Mouse (Mus musculus): ENCODE data around the gene Sept1. TPM values are rescaled to one million over a fixed set of nuclear protein-coding genes. Genes with fewer than 3 reads are reported as not detected.

Gene Sept1
- 488 TPM for polyA plus RNA-seq (2017; shearing (Covaris generic))

DNA sequence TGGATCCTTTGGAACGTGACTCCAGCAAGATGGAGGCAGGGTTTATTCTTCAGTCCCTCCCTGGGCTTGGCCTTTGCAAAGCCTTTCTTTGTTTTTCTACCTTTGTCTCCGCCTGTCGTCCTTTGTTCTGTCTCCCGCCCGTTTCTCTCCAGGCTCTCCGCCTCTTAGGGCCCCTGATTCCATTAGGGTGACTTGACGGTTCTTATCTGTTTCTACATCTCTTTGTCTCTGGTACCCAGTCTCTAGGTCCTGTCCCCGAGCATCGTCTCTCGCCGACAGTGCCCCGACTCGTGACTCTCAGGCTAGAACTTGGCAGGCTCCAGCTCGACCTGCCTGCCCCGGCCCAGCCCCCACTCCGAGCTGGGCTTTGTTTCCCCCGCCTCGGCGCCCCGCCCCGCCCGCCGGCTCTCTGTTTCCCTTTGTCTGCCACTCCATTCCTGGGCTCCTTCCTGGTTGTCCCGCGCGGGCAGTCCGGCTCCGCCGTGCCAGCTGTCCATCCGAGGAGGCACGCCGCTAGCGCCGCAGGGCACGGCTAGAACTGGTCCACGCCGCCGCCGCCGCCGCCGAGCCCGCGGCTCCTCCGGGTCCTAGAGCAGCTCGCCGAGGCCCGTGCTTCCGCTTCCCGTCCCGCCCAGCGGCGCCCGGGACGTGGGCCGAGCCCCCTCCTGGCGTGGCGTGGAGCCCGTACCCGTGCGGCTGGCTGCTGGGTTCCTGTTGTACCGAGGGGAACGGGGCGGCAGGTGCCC lies at the start of gene Sept1, which contains the start of gene Zfp553:
Sept1 (minus strand) TSS at position 509 of the 746 bp plus-strand sequence.
Zfp553 (plus strand) TSS at position 440 of the 746 bp plus-strand sequence.

DNA sequence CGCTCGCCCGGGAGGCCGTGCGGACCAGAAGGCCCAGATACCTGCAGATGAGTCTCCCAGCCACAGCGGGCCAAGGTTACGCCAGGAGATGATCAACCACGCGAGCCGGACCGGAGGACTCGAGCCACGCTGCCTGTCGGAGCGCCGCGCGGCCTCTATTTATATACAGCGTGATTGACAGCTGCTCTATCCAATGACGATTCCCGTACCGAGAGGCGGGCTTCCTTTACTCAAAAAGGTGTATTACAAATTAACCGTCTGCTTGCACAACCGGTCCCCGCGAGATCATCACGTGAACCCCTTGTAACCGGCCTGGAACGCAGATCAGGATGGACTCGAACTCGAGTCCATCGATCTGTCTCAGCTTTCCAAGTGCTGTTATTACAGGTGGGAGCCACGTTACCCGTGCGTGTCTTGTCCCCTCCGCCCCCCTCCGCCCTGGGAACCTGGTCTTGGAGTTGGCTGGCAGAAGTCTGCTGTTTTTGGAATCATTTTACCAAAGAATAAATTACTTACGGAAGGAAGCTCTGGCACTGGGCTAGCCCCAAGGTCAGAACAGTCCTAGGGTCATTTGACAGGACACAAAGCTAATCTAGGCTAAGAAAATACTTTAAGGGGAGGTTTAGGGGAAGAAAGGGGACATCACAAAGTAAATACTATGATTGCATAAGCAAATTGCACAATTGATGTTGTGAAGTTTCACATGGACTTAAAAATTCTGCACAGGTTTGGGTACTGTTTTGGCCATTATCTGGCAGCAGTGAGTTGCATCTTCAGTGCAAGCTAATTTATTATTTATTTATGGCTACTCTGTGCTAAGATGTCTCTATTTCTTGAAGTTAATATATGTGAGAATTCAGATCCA lies 41.2 kb upstream of the Sept1 start, which contains the start of gene Sephs2:
Sephs2 (minus strand) TSS at position 131 of the 865 bp plus-strand sequence.

DNA sequence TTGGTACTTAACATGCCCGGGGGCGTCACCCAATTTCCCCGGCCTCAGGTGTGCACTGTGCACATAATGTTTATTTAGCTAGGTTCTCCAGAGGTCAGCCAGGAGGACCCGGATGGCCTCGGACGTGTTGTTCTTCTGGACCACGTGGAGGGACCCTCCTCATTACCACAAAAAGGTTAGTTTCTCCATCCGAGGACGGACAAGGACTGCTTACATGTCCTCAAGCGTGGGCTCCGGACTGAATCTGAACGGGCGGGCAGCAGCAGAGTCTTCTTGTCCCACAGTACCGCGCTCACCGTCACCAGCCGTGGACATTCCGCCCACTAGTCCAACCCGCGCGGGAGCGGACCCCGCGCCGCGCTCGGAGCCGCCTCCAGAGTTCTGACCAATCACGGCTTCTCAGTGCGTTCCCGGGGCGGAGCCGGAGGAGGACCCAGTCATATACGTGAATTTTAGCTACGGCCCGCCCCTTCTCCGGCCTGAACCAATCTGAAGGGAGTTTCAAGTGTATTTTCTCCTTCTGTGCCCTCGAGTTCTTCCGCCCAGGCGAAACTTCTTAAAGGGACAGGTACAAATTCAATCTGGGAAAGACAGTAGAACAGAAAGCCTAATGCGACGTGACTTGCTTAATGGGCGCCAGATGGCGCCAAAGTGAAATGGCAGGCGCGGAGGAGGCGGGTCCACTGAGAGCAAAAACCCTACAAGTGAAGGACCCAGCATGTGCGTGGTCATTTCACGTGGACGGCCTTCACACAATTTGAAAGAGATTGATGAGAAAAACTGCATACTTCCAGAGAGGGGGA lies 27.6 kb upstream of the Sept1 start, which contains the start of gene Dctpp1:
Dctpp1 (minus strand) TSS at position 401 of the 803 bp plus-strand sequence.

DNA sequence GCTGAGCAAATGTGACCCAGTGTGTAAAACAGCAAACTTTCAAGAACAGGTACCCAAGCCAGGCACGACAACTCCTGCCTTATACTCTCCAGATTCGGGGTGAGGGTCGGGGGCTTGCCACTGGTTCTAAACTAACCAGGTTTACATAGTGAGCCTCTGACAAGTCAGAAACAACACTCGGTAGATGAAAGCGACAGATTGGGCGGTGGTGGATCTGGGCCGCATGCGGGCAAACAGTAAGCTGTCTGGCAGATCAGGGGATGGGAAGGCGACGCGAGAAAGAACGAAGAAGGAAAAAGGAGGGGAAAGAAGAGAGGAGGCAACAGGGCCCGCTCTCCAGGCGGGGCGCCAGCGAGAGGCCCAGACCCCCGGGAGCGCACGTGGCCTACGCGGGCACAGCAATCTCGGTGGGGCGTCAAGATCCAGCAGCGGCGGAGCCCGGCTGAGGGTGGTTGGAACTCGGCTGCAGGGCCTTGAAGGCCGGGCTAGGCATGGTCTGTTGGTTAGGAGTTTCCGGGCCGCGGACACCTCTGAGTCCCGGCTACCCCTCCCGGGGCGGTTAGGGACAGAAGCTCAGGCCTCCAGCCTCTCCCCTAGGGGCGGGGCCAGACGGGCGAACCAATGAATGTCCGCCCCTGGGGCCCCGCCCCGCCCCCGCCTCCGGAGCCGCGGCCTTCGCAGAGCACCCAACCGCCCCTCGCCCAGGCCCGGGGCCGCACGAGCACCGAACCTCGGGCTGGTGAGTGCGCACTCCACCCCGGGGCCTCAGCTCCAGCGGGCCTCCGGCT lies 11.1 kb upstream of the Sept1 start, which contains the start of gene Zfp771:
Zfp771 (plus strand) TSS at position 405 of the 788 bp plus-strand sequence.

DNA sequence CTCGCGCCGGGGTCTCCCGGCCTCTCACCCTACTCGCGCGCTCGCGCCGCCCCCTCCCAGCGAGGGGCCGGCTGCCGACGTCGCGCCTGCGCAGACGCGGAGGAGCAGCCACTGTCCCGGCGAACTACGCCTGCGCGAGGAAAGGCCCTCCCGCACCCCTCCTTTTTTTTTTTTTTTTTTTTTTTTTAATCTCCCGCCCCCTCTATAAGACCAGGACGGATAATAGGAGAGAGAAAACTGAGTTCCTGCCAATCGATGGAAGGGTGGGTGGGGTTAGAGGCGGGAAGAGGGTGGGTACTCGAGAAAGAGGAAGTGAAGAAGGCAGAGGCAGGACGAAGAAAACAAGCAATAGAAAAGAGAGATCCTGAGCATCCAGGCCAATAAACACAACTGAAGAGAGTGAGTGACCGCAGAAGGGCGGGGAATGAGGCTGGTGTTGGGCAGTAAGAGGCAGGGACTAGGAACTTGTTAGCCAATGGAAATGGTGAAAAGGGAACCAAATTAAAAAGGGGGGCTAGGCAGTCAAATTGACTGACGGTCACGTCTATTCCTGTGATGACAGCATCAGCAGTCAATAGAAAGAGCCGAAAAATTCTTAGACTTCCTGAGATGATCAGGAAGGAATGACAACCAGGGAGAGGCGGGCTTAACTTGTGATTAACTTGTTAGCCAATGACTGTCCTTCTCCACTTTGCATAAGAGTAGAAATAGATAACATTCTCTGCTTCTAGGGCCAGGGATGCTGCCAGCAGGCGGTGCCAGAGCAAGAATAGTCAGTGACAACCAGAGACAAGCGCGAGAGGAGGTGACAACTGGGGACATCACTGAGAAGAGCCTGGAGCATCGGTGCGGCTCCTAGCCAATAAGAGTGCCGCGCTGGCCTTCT lies 24.1 kb downstream of the Sept1 start, which contains the start of gene Mylpf:
Mylpf (plus strand) TSS at position 338 of the 886 bp plus-strand sequence.

DNA sequence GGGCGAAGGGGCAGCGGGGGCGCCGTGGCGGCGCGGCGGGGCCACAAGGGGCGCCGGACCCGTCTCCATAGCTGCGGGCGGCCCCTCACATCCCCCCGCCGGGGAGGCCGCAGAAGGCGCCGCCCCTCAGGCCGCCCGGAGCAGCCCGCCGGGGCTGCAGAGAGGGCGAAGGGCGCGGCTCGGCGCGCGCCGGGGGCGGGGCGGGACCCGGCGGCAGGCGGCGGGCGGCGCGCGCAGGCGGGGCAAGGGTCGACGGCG lies 24.7 kb downstream of the Sept1 start, which contains the start of gene Tbc1d10b:
Tbc1d10b (minus strand) TSS at position 174 of the 258 bp plus-strand sequence.

DNA sequence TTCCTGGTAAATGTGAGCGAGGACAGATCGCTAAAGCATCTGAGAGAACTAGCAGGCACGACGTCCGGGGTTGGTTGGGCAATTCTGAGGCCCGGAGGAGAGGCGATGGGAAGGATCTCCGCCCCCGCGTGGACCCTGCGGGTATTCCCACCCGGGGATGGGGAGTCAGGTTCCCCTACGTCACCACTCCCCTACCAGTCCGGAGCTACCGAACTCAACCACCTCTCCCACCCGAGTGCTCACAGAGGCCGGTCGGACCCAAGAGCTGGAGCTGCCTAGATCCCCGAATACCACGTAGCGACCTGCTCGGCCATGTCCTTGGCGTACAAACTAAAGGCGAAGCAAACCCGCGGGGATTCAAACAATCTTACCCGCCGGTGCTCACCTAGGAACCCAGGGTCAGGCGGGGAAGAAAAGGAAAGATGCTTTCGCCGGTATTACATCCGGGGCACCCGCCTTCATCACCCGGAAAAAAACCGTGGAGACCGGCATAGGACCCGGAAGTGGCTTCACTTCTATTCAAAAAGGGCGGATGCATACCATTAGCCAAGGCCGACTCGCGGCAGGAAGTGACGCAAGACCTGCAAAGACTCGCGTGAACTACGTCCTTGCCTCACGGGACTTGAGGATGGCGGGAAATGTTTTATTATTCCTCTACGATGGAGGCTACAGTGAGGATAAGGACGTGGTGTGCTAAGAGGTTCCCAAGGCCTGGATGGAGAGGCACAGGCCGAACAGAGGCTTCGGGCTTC lies 37.2 kb downstream of the Sept1 start, which contains the start of gene Cd2bp2:
Cd2bp2 (minus strand) TSS at position 507 of the 752 bp plus-strand sequence.

Other genes with a start within 250 kb of the Sept1 start
- gene Mvp, start 218.5 kb downstream of the Sept1 start, polyA plus RNA-seq (2017; shearing (Covaris generic)): 59.1 TPM
- 0.97 TPM for gene Pagr1b, start 216.6 kb downstream of the Sept1 start, polyA plus RNA-seq (2017; shearing (Covaris generic))
- gene Pagr1a, start 215.8 kb downstream of the Sept1 start, polyA plus RNA-seq (2017; shearing (Covaris generic)): 149 TPM
- 32.7 TPM for gene Gm42742, start 212.0 kb downstream of the Sept1 start, polyA plus RNA-seq (2017; shearing (Covaris generic))
- 14.6 TPM for gene Prrt2, start 211.9 kb downstream of the Sept1 start, polyA plus RNA-seq (2017; shearing (Covaris generic))
- gene Maz, start 206.1 kb downstream of the Sept1 start, polyA plus RNA-seq (2017; shearing (Covaris generic)): 24.7 TPM
- gene Kif22, start 190.7 kb downstream of the Sept1 start, polyA plus RNA-seq (2017; shearing (Covaris generic)): 18.7 TPM
- not detected for gene Zg16, start 145.8 kb downstream of the Sept1 start, polyA plus RNA-seq (2017; shearing (Covaris generic))
- 389 TPM for gene AI467606, start 141.8 kb downstream of the Sept1 start, polyA plus RNA-seq (2017; shearing (Covaris generic))
- gene Qprt, start 110.9 kb downstream of the Sept1 start, polyA plus RNA-seq (2017; shearing (Covaris generic)): 19.1 TPM
- 101 TPM for gene Spn, start 95.3 kb downstream of the Sept1 start, polyA plus RNA-seq (2017; shearing (Covaris generic))
- 80.9 TPM for gene Cd2bp2, start 37.1 kb downstream of the Sept1 start, polyA plus RNA-seq (2017; shearing (Covaris generic))
- gene Tbc1d10b, start 24.7 kb downstream of the Sept1 start, polyA plus RNA-seq (2017; shearing (Covaris generic)): 12.2 TPM
- gene Mylpf, start 24.2 kb downstream of the Sept1 start, polyA plus RNA-seq (2017; shearing (Covaris generic)): 20.7 TPM
- gene Zfp553, start 69 bp downstream of the Sept1 start, polyA plus RNA-seq (2017; shearing (Covaris generic)): 20.7 TPM
- gene Zfp771, start 11.1 kb upstream of the Sept1 start, polyA plus RNA-seq (2017; shearing (Covaris generic)): 0.43 TPM
- 48.1 TPM for gene Dctpp1, start 27.6 kb upstream of the Sept1 start, polyA plus RNA-seq (2017; shearing (Covaris generic))
- 22.3 TPM for gene Sephs2, start 40.9 kb upstream of the Sept1 start, polyA plus RNA-seq (2017; shearing (Covaris generic))
- 433 TPM for gene Itgal, start 63.1 kb upstream of the Sept1 start, polyA plus RNA-seq (2017; shearing (Covaris generic))
- gene Zfp768, start 112.5 kb upstream of the Sept1 start, polyA plus RNA-seq (2017; shearing (Covaris generic)): 0.34 TPM
- gene Zfp747, start 142.9 kb upstream of the Sept1 start, polyA plus RNA-seq (2017; shearing (Covaris generic)): 18.2 TPM
- 7.5 TPM for gene 9130019O22Rik, start 154.0 kb upstream of the Sept1 start, polyA plus RNA-seq (2017; shearing (Covaris generic))
- gene E430018J23Rik, start 160.5 kb upstream of the Sept1 start, polyA plus RNA-seq (2017; shearing (Covaris generic)): 6.0 TPM
- gene Zfp764, start 173.7 kb upstream of the Sept1 start, polyA plus RNA-seq (2017; shearing (Covaris generic)): 12.8 TPM
- gene Zfp688, start 188.9 kb upstream of the Sept1 start, polyA plus RNA-seq (2017; shearing (Covaris generic)): 40.2 TPM
- 8.9 TPM for gene Zfp689, start 216.0 kb upstream of the Sept1 start, polyA plus RNA-seq (2017; shearing (Covaris generic))
- 145 TPM for gene Prr14, start 226.5 kb upstream of the Sept1 start, polyA plus RNA-seq (2017; shearing (Covaris generic))
- gene Fbrs, start 246.1 kb upstream of the Sept1 start, polyA plus RNA-seq (2017; shearing (Covaris generic)): 12.4 TPM

All from activated CD4-positive, CD25-positive, alpha-beta regulatory T cell, adult 9 weeks (primary cell).